Mouse (Mus musculus): ENCODE measurements around the gene Csmd2. TPM values are rescaled to one million over a fixed set of nuclear protein-coding genes. Genes with fewer than 3 reads are reported as not detected.
A peak's percentile ranks its signal among the peaks of the same experiment; 100 is the strongest.
"Not testable (repeated sequence)": the region's sequence is repeated elsewhere in the genome, so short reads cannot be mapped to it uniquely, and the experiment has no call there.

Csmd2 gene
- polyA plus RNA-seq, 1 experiment from 2014 or later = 1.9 TPM

DNA sequence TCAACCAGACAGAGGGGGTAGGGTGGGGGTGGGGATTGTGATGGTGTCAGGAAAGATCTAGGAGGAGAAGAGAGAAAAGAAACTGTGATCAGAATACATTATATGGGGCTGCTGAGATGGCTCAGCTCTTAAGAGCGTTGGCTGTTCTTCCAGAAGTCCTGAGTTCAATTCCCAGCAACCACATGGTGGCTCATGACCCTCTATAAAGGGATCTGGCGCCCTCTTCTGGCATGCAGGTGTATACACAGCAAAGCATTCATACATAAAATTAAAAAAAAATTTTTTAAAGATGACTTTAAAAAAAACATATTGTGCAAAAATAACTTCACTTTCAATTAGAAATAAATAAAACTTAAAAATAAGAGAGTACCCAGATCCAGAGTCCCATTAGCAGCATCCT is 555.7 kb downstream of the Csmd2 start:
- Histone ChIP-seq H3K27me3 (ENCODE audit: control insufficient read depth, insufficient read depth, low read length) (no peaks in the 10 kb centered on the region), H3K9ac (ENCODE audit: low read depth, low read length) (no peak overlapping the region), H3K4me3 (ENCODE audit: low read depth, low read length) (no peak overlapping the region), H3K4me2 (replicated peaks; ENCODE audit: low read depth, low read length) (no peak overlapping the region), H3K4me1 (replicated peaks; ENCODE audit: control insufficient read depth, insufficient read depth, low read length) (no peaks in the 10 kb centered on the region), H3K36me3 (ENCODE audit: control insufficient read depth, insufficient read depth, low read length) (no peaks in the 10 kb centered on the region), H3K9me3 (ENCODE audit: control insufficient read depth, low read length) (no peaks in the 10 kb centered on the region), H3K27ac (ENCODE audit: low read depth, low read length) (no peak overlapping the region)
- no peak for ATAC-seq (ENCODE audit: low FRiP score)
- WGBS = 23% methylated on average over 2 of the region's 2 CpGs
- peak; percentile 41 for DNase-seq (ENCODE audit: low spot score)

DNA sequence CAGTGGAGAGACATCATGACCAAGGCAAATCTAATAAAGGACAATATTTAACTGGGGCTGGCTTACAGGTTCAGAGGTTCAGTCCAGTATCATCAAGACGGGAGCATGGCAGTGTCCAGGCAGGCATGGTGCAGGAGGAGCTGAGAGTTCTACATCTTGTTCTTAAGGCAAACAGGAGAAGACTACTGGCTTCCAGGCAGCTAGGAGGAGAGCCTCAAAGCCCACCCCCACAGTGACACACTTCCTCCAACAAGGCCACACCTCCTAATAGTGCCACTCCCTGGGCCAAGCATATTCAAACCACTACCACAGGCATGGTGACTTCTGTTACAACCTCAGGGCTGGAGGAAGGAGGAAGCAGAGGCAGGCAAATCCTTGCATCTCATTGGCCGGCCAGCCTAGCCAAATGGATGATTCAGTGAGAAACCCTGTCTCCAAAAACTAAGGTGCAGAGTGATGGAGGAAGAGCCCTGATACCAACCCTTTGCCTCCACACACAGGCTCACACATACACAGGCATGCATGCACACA is 556.4 kb downstream of the Csmd2 start:
- not testable (repeated sequence) for H3K36me3 ChIP-seq (ENCODE audit: control insufficient read depth, insufficient read depth, low read length); H3K9ac ChIP-seq (ENCODE audit: low read depth, low read length); H3K9me3 ChIP-seq (ENCODE audit: control insufficient read depth, low read length); DNase-seq (ENCODE audit: low spot score); H3K27ac ChIP-seq (ENCODE audit: low read depth, low read length); H3K27me3 ChIP-seq (ENCODE audit: control insufficient read depth, insufficient read depth, low read length); H3K4me1 ChIP-seq (replicated peaks; ENCODE audit: control insufficient read depth, insufficient read depth, low read length); ATAC-seq (ENCODE audit: low FRiP score); H3K4me3 ChIP-seq (ENCODE audit: low read depth, low read length); H3K4me2 ChIP-seq (replicated peaks; ENCODE audit: low read depth, low read length)
- 82% methylated on average over 2 of the region's 2 CpGs for WGBS

DNA sequence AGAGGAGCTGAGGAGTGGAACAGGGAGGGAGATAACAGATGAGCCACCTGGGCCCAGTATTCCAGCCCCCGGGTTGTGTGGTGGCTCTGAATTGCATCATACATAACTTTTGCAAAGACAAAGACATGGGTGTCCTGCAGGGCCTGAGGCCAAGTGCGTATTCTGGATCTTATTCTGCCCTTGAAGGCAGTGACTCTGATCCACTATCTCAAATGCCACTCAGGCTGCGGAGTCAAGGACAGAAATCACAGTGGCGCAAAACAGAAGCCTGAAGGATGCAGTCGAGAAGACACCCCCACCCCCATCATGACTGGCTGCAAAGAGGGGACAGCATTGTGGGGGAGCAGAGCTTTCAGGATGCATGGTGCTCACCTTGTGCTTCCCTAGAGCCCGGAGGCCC is 563.1 kb downstream of the Csmd2 start:
- 86% methylated on average over 6 of the region's 6 CpGs for WGBS
- no peaks in the 10 kb centered on the region for H3K9me3 ChIP-seq (ENCODE audit: control insufficient read depth, low read length)
- H3K36me3 ChIP-seq (ENCODE audit: control insufficient read depth, insufficient read depth, low read length) = no peaks in the 10 kb centered on the region
- H3K4me2 ChIP-seq (replicated peaks; ENCODE audit: low read depth, low read length) = no peak overlapping the region
- no peaks in the 10 kb centered on the region for H3K27me3 ChIP-seq (ENCODE audit: control insufficient read depth, insufficient read depth, low read length)
- H3K27ac ChIP-seq (ENCODE audit: low read depth, low read length) = no peak overlapping the region
- no peak overlapping the region for H3K4me3 ChIP-seq (ENCODE audit: low read depth, low read length)
- DNase-seq (ENCODE audit: low spot score) = no peak
- no peak overlapping the region for H3K9ac ChIP-seq (ENCODE audit: low read depth, low read length)
- ATAC-seq (ENCODE audit: low FRiP score) = no peak
- no peaks in the 10 kb centered on the region for H3K4me1 ChIP-seq (replicated peaks; ENCODE audit: control insufficient read depth, insufficient read depth, low read length)

DNA sequence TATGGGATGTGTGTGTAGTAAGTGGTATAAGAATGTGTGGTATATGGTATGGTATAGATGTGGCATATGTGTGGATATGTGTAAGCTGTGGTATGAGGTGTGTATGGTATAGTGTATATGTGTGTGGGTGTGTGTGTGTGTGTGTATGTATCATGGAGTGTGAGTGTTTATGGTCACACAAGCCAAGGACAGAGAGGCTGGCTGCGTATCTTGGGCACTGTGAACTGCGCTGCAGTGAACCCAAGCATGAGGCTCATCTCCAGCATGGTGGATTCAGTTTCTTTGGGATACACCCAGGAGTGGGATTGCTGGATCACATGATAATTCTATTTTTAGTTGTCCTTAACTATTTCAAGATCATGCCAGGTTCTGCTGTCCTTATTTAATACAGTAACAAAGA is 566.5 kb downstream of the Csmd2 start:
- H3K4me1 ChIP-seq (replicated peaks; ENCODE audit: control insufficient read depth, insufficient read depth, low read length) = no peaks in the 10 kb centered on the region
- no peaks in the 10 kb centered on the region for H3K27me3 ChIP-seq (ENCODE audit: control insufficient read depth, insufficient read depth, low read length)
- no peak overlapping the region for H3K27ac ChIP-seq (ENCODE audit: low read depth, low read length)
- 93% methylated on average over 2 of the region's 2 CpGs for WGBS
- no peaks in the 10 kb centered on the region for H3K36me3 ChIP-seq (ENCODE audit: control insufficient read depth, insufficient read depth, low read length)
- ATAC-seq (ENCODE audit: low FRiP score) (no peak), DNase-seq (ENCODE audit: low spot score) (no peak)
- no peak overlapping the region for H3K9ac ChIP-seq (ENCODE audit: low read depth, low read length)
- H3K4me3 ChIP-seq (ENCODE audit: low read depth, low read length) = no peak overlapping the region
- no peak overlapping the region for H3K4me2 ChIP-seq (replicated peaks; ENCODE audit: low read depth, low read length)
- H3K9me3 ChIP-seq (ENCODE audit: control insufficient read depth, low read length) = no peaks in the 10 kb centered on the region

DNA sequence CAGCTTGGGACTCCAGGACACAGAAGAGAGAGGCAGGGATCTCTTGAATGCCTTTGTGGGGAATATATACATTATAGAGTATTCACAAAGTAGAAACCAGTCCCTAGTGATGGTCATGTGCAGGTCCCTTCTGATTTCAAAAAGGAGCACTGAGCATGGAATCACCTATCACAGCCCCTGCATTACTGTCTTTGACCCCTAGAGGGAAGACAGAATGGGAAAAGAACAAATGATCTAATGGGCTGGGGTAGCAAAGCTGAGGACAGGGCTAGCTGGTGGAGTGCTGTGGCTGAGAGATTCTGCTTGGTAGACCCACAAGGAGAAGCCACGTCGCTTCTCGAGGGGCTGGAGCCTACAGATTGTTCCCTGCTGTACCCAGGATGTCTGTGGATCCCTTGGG is 572.7 kb downstream of the Csmd2 start:
- no peak overlapping the region for H3K4me3 ChIP-seq (ENCODE audit: low read depth, low read length)
- ATAC-seq (ENCODE audit: low FRiP score) (no peak), DNase-seq (ENCODE audit: low spot score) (no peak)
- no peak overlapping the region for H3K9ac ChIP-seq (ENCODE audit: low read depth, low read length)
- no peak overlapping the region for H3K4me2 ChIP-seq (replicated peaks; ENCODE audit: low read depth, low read length)
- H3K27ac ChIP-seq (ENCODE audit: low read depth, low read length) = no peak overlapping the region
- H3K27me3 ChIP-seq (ENCODE audit: control insufficient read depth, insufficient read depth, low read length) = no peaks in the 10 kb centered on the region
- no peaks in the 10 kb centered on the region for H3K9me3 ChIP-seq (ENCODE audit: control insufficient read depth, low read length)
- no peaks in the 10 kb centered on the region for H3K4me1 ChIP-seq (replicated peaks; ENCODE audit: control insufficient read depth, insufficient read depth, low read length)
- H3K36me3 ChIP-seq (ENCODE audit: control insufficient read depth, insufficient read depth, low read length) = no peaks in the 10 kb centered on the region
- 71% methylated on average over 3 of the region's 3 CpGs for WGBS

DNA sequence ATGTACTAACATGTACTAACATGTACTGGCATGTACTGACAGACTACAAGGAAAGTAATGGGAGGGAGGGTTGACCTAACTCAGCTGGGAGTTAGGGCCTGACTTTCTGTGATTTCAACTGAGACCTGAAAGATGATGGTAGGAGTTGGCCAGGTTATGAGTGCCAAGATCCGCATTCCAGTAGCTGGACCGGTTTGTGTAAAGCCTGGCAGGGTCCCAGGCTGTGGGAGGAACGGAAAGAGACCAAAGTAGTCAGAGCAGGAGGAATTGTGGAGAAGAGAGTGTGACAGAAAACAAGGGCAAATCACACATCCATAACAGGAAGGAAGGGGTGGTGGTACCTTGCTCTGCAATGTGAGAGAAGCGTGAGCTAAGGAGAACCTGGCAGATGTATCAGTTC is 588.2 kb downstream of the Csmd2 start:
- no peak for DNase-seq (ENCODE audit: low spot score)
- Histone ChIP-seq H3K36me3 (ENCODE audit: control insufficient read depth, insufficient read depth, low read length) (peaks cover 2% of the 10 kb centered on the region; the same call in 1 of the 2 replicates), H3K4me3 (ENCODE audit: low read depth, low read length) (no peak overlapping the region), H3K4me2 (replicated peaks; ENCODE audit: low read depth, low read length) (no peak overlapping the region), H3K9me3 (ENCODE audit: control insufficient read depth, low read length) (no peaks in the 10 kb centered on the region), H3K27ac (ENCODE audit: low read depth, low read length) (no peak overlapping the region), H3K27me3 (ENCODE audit: control insufficient read depth, insufficient read depth, low read length) (no peaks in the 10 kb centered on the region), H3K4me1 (replicated peaks; ENCODE audit: control insufficient read depth, insufficient read depth, low read length) (no peaks in the 10 kb centered on the region), H3K9ac (ENCODE audit: low read depth, low read length) (no peak overlapping the region)
- WGBS = 95% methylated on average over 4 of the region's 4 CpGs
- no peak for ATAC-seq (ENCODE audit: low FRiP score)

DNA sequence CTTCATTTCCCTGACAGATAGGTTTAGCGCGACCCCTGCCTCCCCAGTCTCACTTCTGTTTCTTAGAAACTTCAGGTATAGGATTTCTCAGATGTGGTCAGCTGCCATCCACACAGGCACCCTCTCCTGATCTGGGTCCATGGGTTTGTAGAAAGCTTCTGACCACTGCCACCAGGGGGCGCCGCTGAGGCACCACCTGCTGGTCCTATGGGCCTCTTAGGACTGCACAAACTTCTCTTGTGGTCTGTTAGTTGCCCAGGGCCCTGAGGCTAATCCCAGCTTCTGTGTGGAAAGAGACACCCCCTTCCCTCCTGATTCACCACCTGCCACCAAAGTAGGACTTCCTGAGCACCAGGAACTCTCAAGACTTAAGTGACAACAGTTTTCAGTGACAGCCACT is 591.5 kb downstream of the Csmd2 start:
- ATAC-seq (ENCODE audit: low FRiP score) (no peak), DNase-seq (ENCODE audit: low spot score) (no peak)
- H3K4me3 ChIP-seq (ENCODE audit: low read depth, low read length) = no peak overlapping the region
- no peaks in the 10 kb centered on the region for H3K27me3 ChIP-seq (ENCODE audit: control insufficient read depth, insufficient read depth, low read length)
- H3K4me2 ChIP-seq (replicated peaks; ENCODE audit: low read depth, low read length) = no peak overlapping the region
- peaks cover 22% of the 10 kb centered on the region for H3K36me3 ChIP-seq (ENCODE audit: control insufficient read depth, insufficient read depth, low read length)
- WGBS = 55% methylated on average over 4 of the region's 4 CpGs
- peaks cover 26% of the 10 kb centered on the region for H3K9me3 ChIP-seq (ENCODE audit: control insufficient read depth, low read length)
- H3K4me1 ChIP-seq (replicated peaks; ENCODE audit: control insufficient read depth, insufficient read depth, low read length) = no peaks in the 10 kb centered on the region
- H3K27ac ChIP-seq (ENCODE audit: low read depth, low read length) = no peak overlapping the region
- H3K9ac ChIP-seq (ENCODE audit: low read depth, low read length) = no peak overlapping the region

DNA sequence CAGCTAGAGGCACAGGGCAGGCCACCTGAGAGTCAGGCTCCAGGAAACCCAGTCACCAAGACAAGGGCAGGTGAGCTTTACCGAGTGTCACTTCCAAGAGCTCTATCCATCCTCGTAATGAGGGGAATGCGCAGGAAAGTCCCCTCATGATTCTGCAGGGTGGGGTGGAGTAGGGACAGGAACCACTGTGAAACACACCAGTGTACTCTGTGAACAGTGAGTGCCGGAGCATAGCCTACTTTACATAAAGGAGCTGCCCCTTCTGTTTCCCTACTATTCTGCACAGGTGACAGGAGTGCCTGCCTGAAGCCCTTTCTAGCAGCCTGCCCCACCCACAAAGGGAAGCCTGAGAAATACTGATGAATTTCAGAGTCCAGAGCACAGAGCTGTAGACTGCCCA is 605.6 kb downstream of the Csmd2 start:
- 96% methylated on average over 4 of the region's 4 CpGs for WGBS
- ATAC-seq (ENCODE audit: low FRiP score) = no peak
- DNase-seq (ENCODE audit: low spot score) = no peak
- Histone ChIP-seq H3K36me3 (ENCODE audit: control insufficient read depth, insufficient read depth, low read length) (peaks cover 9% of the 10 kb centered on the region; the same call in 1 of the 2 replicates), H3K4me1 (replicated peaks; ENCODE audit: control insufficient read depth, insufficient read depth, low read length) (no peaks in the 10 kb centered on the region), H3K27ac (ENCODE audit: low read depth, low read length) (no peak overlapping the region), H3K4me2 (replicated peaks; ENCODE audit: low read depth, low read length) (no peak overlapping the region), H3K27me3 (ENCODE audit: control insufficient read depth, insufficient read depth, low read length) (no peaks in the 10 kb centered on the region), H3K4me3 (ENCODE audit: low read depth, low read length) (no peak overlapping the region), H3K9ac (ENCODE audit: low read depth, low read length) (no peak overlapping the region), H3K9me3 (ENCODE audit: control insufficient read depth, low read length) (no peaks in the 10 kb centered on the region)

DNA sequence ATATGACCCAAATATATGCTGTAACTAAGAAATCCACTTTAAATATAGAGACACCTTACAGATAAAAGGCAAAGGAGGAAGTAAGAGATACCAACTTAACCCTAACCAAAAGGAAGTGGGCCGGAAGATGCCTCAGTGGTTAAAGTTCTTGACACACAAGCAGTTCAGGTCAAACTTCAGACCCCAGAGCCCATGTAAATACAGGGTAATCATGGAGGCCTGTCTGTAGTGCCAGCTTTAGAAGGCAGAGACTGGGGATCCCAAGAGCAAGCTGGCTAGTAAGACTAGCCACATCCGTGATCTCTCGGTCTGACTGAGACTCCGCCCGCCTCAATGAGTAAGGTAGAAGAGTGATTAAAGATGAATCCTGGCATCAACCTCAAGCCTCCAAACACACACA is 606.4 kb downstream of the Csmd2 start:
- DNase-seq (ENCODE audit: low spot score) = no peak
- Histone ChIP-seq H3K27me3 (ENCODE audit: control insufficient read depth, insufficient read depth, low read length) (no peaks in the 10 kb centered on the region), H3K4me3 (ENCODE audit: low read depth, low read length) (no peak overlapping the region), H3K27ac (ENCODE audit: low read depth, low read length) (no peak overlapping the region), H3K4me1 (replicated peaks; ENCODE audit: control insufficient read depth, insufficient read depth, low read length) (no peaks in the 10 kb centered on the region), H3K4me2 (replicated peaks; ENCODE audit: low read depth, low read length) (no peak overlapping the region), H3K36me3 (ENCODE audit: control insufficient read depth, insufficient read depth, low read length) (peaks cover 5% of the 10 kb centered on the region; the same call in 1 of the 2 replicates), H3K9me3 (ENCODE audit: control insufficient read depth, low read length) (no peaks in the 10 kb centered on the region), H3K9ac (ENCODE audit: low read depth, low read length) (no peak overlapping the region)
- 93% methylated on average over 5 of the region's 5 CpGs for WGBS
- ATAC-seq (ENCODE audit: low FRiP score) = no peak
